Mouse (Mus musculus): Measurements from ENCODE around the gene Gata5.
A peak's percentile ranks its signal among the peaks of the same experiment; 100 is the strongest.

The Gata5 gene

GRCm38 (mm10) chr2:180334551-180334986 lies at the start of gene Gata5:
TSS of gene Gata5 (minus strand) at chr2:180334699.
- DNase-seq (ENCODE audit: low spot score) = peak; percentile 65

GRCm38 (mm10) chr2:180376730-180377129 lies 42.2 kb upstream of the Gata5 start:
- DNase-seq (ENCODE audit: low spot score) = no peak

- DNase-seq (ENCODE audit: low spot score) = no peak
These were observed 38.8 kb upstream of the Gata5 start for GRCm38 (mm10) chr2:180373256-180373655.

GRCm38 (mm10) chr2:180368359-180368758 lies 33.9 kb upstream of the Gata5 start:
- DNase-seq (ENCODE audit: low spot score) = no peak

GRCm38 (mm10) chr2:180367350-180367749 lies 32.9 kb upstream of the Gata5 start:
- DNase-seq (ENCODE audit: low spot score) = no peak

GRCm38 (mm10) chr2:180363434-180363720 lies 28.9 kb upstream of the Gata5 start:
- DNase-seq (ENCODE audit: low spot score) = no peak

GRCm38 (mm10) chr2:180362585-180363433 lies 28.3 kb upstream of the Gata5 start:
- no peak for DNase-seq (ENCODE audit: low spot score)

- DNase-seq (ENCODE audit: low spot score) = no peak
These were observed 24.6 kb upstream of the Gata5 start for GRCm38 (mm10) chr2:180359062-180359461.

GRCm38 (mm10) chr2:180353338-180353737 lies 18.8 kb upstream of the Gata5 start:
- DNase-seq (ENCODE audit: low spot score) = no peak

GRCm38 (mm10) chr2:180350700-180351099 lies 16.2 kb upstream of the Gata5 start:
- DNase-seq (ENCODE audit: low spot score) = no peak

GRCm38 (mm10) chr2:180346820-180347497 lies 12.5 kb upstream of the Gata5 start:
- DNase-seq (ENCODE audit: low spot score) = peak; percentile 83

- no peak for DNase-seq (ENCODE audit: low spot score)
These were observed 8.6 kb upstream of the Gata5 start for GRCm38 (mm10) chr2:180343092-180343491.

GRCm38 (mm10) chr2:180342189-180342588 lies 7.7 kb upstream of the Gata5 start:
- DNase-seq (ENCODE audit: low spot score) = no peak

- DNase-seq (ENCODE audit: low spot score) = no peak
These were observed 6.7 kb upstream of the Gata5 start for GRCm38 (mm10) chr2:180341229-180341628.

- DNase-seq (ENCODE audit: low spot score) = no peak
These were observed 5.4 kb upstream of the Gata5 start for GRCm38 (mm10) chr2:180339886-180340285.

GRCm38 (mm10) chr2:180333778-180334550 lies 535 bp downstream of the Gata5 start:
- DNase-seq (ENCODE audit: low spot score) = no peak

GRCm38 (mm10) chr2:180329466-180329865 lies 5.0 kb downstream of the Gata5 start:
- DNase-seq (ENCODE audit: low spot score) = no peak

GRCm38 (mm10) chr2:180322674-180323355 lies 11.7 kb downstream of the Gata5 start:
- DNase-seq (ENCODE audit: low spot score) = no peak

- DNase-seq (ENCODE audit: low spot score) = no peak
These were observed 14.3 kb downstream of the Gata5 start for GRCm38 (mm10) chr2:180320216-180320615.

- no peak for DNase-seq (ENCODE audit: low spot score)
These were observed 16.9 kb downstream of the Gata5 start for GRCm38 (mm10) chr2:180317591-180317990.

GRCm38 (mm10) chr2:180314292-180314691 lies 20.2 kb downstream of the Gata5 start:
- no peak for DNase-seq (ENCODE audit: low spot score)

GRCm38 (mm10) chr2:180311147-180311546 lies 23.4 kb downstream of the Gata5 start:
- DNase-seq (ENCODE audit: low spot score) = no peak

Data from lung, postnatal 25 days (tissue).